Mouse (Mus musculus): ENCODE results near the gene Pars2. TPM values are rescaled to one million over a fixed set of nuclear protein-coding genes. Genes with fewer than 3 reads are reported as not detected.

Pars2 gene
- total RNA-seq, 2 experiments from 2014 or later = 11.2 to 13.9 TPM

DNA sequence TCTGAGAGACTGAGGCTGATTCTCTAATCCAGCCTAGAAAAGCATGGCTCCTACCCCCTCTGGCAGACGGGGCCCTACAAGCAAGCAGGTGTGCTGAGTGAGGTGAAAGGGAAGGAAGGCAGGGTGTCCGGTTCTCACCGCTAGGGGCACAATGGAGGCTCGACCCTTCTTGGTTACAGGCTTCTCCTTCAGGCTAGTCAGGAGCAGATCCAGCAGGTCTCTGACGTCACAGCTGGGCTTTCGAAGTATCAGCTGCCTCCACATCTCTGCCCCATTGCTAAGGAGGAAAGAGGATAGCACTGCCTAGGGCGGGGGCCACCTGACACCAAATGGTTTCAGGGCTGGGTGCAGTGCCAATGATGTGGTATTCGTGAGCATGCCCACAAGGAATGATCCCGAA is 49.1 kb downstream of the Pars2 start:
- peak; percentile 88 for ATAC-seq (replicated peaks; ENCODE audit: poor library complexity, severe bottlenecking)

DNA sequence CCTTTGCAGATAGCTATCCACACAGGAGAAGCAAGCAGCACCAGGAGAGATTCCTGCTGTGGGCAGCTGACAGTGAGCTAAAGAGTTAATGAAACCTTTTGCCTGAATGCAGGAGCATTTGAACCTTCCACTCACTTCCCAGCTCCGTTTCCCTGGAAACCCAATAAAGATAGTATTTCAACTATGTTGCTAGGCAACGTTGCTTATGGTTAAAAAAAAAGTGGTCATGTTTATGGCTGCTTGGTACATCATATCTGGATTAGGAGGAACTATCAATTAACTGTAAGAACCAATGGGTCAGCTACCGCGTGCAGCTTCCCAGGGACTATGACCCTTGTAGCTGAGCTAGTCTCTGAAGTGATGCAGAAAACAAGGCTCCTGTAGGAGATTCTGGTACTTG is 49.9 kb downstream of the Pars2 start:
- no peak for ATAC-seq (replicated peaks; ENCODE audit: poor library complexity, severe bottlenecking)

DNA sequence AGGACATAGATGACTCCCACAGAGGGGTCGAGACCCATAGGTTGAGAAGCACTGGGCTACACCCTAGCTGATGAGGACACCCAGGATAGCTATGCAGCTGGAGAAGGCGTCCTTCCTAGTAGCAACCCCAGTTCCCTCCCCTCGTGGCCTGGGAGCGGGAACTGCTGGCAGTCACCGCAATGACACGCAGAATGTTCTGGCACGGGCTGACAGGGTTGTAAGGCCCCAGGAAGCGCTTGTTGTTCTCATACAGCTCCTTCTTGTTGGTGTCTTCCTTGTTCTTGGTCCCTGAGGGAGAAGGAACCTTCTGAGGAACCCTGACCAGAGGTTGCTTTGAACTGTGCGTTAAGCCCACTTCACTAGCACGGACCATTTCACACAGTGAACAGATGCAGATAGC is 53.1 kb downstream of the Pars2 start:
- no peak for ATAC-seq (replicated peaks; ENCODE audit: poor library complexity, severe bottlenecking)

DNA sequence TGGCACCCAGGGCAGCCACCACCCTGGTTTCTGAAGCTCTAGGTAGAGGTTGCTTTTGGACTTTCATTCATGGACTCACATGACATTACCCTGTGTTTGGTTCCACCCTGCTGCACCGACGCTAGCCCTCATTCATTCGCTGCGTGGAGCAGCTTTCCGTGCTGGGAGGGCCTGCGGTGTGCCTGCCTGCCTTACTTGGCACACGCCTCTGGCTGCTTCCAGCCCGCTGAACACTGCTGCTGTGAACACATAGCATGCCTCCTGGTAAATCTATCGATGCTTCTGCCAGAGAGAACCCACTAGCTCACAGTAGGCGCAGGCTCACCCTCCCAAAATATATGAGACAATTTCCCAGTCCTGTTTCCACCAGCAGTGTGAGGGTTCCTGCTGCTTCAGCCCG is 53.5 kb downstream of the Pars2 start:
- no peak for ATAC-seq (replicated peaks; ENCODE audit: poor library complexity, severe bottlenecking)

Other genes starting within 250 kb of the Pars2 start
- gene Pcsk9, start 186.7 kb upstream of the Pars2 start, total RNA-seq (2014; fragmentation: Nextera tagmentation) = not detected in 2 replicates
- gene Pcsk9, start 186.7 kb upstream of the Pars2 start, total RNA-seq (2017) = 0.17 and 0.46 TPM in 2 replicates
- not detected in 2 replicates for gene Bsnd, start 158.8 kb upstream of the Pars2 start, total RNA-seq (2014; fragmentation: Nextera tagmentation)
- not detected in 2 replicates for gene Bsnd, start 158.8 kb upstream of the Pars2 start, total RNA-seq (2017)
- 19.6 and 22.2 TPM in 2 replicates for gene Dhcr24, start 90.0 kb upstream of the Pars2 start, total RNA-seq (2014; fragmentation: Nextera tagmentation)
- gene Dhcr24, start 90.0 kb upstream of the Pars2 start, total RNA-seq (2017) = 8.7 and 14.4 TPM in 2 replicates
- not detected in 2 replicates for gene Lexm, start 33.8 kb upstream of the Pars2 start, total RNA-seq (2014; fragmentation: Nextera tagmentation)
- not detected in 2 replicates for gene Lexm, start 33.8 kb upstream of the Pars2 start, total RNA-seq (2017)
- not detected in 2 replicates for gene Ttc22, start 28.6 kb upstream of the Pars2 start, total RNA-seq (2014; fragmentation: Nextera tagmentation)
- gene Ttc22, start 28.6 kb upstream of the Pars2 start, total RNA-seq (2017) = not detected in 2 replicates
- gene Ttc4, start 27.9 kb downstream of the Pars2 start, total RNA-seq (2014; fragmentation: Nextera tagmentation) = 32.9 and 48.9 TPM in 2 replicates
- gene Ttc4, start 27.9 kb downstream of the Pars2 start, total RNA-seq (2017) = 31.5 and 32.6 TPM in 2 replicates
- gene Mroh7, start 79.9 kb downstream of the Pars2 start, total RNA-seq (2014; fragmentation: Nextera tagmentation) = not detected in 2 replicates
- gene Mroh7, start 79.9 kb downstream of the Pars2 start, total RNA-seq (2017) = not detected in 2 replicates
- gene Fam151a, start 82.8 kb downstream of the Pars2 start, total RNA-seq (2014; fragmentation: Nextera tagmentation) = not detected in 2 replicates
- gene Fam151a, start 82.8 kb downstream of the Pars2 start, total RNA-seq (2017) = not detected in 2 replicates
- 5.0 and 5.9 TPM in 2 replicates for gene Acot11, start 153.9 kb downstream of the Pars2 start, total RNA-seq (2014; fragmentation: Nextera tagmentation)
- gene Acot11, start 153.9 kb downstream of the Pars2 start, total RNA-seq (2017) = 2.2 and 4.9 TPM in 2 replicates